Mouse (Mus musculus) CH12.LX (cell line): ENCODE results near the gene Csnk1g1.

Experiments
- BHLHE40 ChIP-seq: IDR thresholded peaks from 2 replicates; pipeline ENCODE4 v1.6.1; 2011; ENCODE audit warnings: mild to moderate bottlenecking, low read depth, low read length, improper control_type of control experiment
- EP300 ChIP-seq: IDR thresholded peaks from 2 replicates; pipeline ENCODE4 v1.6.1; 2011; ENCODE audit warnings: low read length, improper control_type of control experiment
- GABPA ChIP-seq: IDR thresholded peaks from 2 replicates; pipeline ENCODE4 v1.6.1; 2012; ENCODE audit warnings: low read depth, low read length, improper control_type of control experiment, inconsistent platforms; ENCODE audit not compliant: insufficient replicate concordance
- IRF4 ChIP-seq: IDR thresholded peaks from 2 replicates; pipeline ENCODE4 v1.6.1; 2014; ENCODE audit warnings: low read depth, mild to moderate bottlenecking, inconsistent platforms, low read length, improper control_type of control experiment
- JUND ChIP-seq: conservative IDR thresholded peaks from 2 replicates; pipeline ENCODE4 v1.6.1; 2011; ENCODE audit warnings: low read depth, low read length, improper control_type of control experiment
- SMC3 ChIP-seq: IDR thresholded peaks from 2 replicates; pipeline ENCODE4 v1.6.1; 2011; ENCODE audit warnings: low read depth, low read length, improper control_type of control experiment
- ZKSCAN1 ChIP-seq: IDR thresholded peaks from 2 replicates; pipeline ENCODE4 v1.6.1; 2012; ENCODE audit warnings: low read depth, inconsistent platforms, low read length, improper control_type of control experiment, borderline replicate concordance

- TF ChIP-seq BHLHE40 (no peak), JUND (no peak), EP300 (no peak), SMC3 (no peak), ZKSCAN1 (no peak), IRF4 (no peak), GABPA (no peak)
Observed at GRCm38 (mm10) chr9:66049931-66050601, 141.3 kb downstream of the Csnk1g1 start.
